Mouse (Mus musculus): ENCODE data around the gene Mgat1. TPM values are rescaled to one million over a fixed set of nuclear protein-coding genes. Genes with fewer than 3 reads are reported as not detected.
"Not testable (repeated sequence)": the region's sequence is repeated elsewhere in the genome, so short reads cannot be mapped to it uniquely, and the experiment has no call there.

The Mgat1 gene
- polyA plus RNA-seq, 1 experiment = 126 TPM

DNA sequence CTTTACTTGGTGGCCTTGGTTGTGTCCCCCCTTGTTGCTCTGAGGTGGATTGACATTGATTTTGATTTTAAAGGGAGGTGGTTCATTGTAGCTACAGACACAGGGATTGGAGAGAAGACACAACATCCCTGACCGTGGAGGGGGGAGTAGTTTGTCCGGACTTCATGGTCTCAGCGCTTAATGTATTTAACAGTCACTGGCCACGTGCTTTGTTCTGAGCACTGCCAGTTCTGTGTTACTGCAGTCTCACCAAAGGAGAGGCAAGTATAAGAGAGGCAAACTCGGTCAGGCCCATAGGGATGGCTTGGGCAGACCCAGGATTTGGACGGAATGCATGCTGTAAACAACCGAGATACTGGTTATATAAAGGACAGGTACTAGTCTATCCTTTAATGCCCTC is 20.1 kb downstream of the Mgat1 start:
- no peak for DNase-seq (ENCODE audit: low read depth)

- DNase-seq (ENCODE audit: low read depth) = no peak
Observed at GRCm38 (mm10) chr11:49264622-49265021, 20.6 kb downstream of the Mgat1 start.

DNA sequence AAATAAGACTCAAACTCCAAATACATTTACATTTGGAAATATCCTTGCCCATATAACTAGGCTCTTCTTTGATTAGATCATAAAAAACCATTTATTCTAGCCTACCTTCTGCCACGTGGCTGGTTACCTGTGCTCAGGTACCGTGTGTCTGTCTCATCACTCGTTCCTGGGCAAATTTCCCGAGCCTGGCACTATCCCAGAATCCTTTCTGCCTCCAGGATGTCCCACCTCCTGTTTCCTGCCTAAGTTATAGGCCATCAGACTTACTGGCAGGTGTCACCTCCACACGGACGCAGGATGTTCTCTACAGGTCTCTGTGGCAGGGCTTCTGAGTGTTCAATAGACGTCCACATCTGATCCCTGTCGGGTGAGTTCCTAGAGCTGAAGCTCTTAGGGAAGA is 21.1 kb downstream of the Mgat1 start:
- DNase-seq (ENCODE audit: low read depth) = no peak

DNA sequence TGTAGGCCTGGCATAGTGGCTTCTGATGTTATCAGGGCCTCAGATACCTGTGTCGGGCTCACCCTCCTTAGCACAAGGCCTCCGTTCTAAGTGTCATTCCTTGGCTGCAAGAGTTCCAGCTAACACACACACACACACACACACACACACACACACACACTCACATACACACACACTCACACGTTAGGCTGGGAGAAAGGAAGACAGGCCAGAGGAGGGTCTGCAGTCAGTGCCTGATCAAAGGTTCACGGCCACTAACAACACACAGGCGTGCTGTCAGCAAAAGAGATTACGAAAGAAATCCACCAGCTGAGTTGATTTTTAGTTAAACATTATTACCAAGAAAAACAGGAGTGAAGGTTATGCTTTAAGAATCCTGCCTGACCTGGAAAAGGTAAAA is 22.7 kb downstream of the Mgat1 start:
- no peak for DNase-seq (ENCODE audit: low read depth)

GRCm38 (mm10) chr11:49267316-49267715 is 23.3 kb downstream of the Mgat1 start:
- no peak for DNase-seq (ENCODE audit: low read depth)

GRCm38 (mm10) chr11:49267970-49268579 is 24.1 kb downstream of the Mgat1 start:
- DNase-seq (ENCODE audit: low read depth) = no peak

DNA sequence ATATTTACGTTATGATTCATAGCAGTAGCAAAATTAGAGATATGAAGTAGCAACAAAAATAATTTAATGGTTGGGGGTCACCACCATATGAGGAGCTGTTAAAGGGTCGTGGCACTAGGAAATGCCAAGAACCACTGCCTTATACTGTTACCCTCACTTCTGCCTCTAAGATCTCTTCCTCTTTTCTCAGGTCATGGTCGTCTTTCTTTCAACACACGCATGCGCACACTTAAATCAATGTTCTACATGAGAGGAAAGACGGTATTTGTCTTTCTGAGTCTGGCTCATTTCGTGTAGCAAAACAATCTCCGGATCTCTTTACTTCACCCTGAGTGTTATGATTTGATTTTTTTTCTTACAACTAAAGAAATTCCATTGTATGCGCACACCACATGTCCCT is 25.8 kb downstream of the Mgat1 start:
- DNase-seq (ENCODE audit: low read depth) = no peak

- no peak for DNase-seq (ENCODE audit: low read depth)
Observed at GRCm38 (mm10) chr11:49270368-49270767, 26.4 kb downstream of the Mgat1 start.

DNA sequence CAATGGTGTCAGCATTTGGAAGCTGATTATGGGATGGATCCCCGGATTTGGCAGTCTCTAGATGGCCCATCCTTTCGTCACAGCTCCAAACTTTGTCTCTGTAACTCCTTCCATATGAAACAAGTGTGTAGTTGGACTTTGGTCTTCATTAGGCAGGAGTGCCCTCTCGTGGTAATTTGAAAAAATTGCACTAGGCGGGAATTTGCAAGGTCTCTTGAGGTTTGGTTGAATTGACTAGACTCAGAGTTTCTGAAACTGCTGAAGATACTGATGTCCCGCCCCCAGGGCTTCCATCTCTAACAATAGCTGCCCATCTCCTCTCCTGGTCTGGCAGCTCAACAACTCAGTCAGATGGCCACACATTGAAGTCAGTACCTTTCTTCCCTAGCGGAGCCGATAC is 27.3 kb downstream of the Mgat1 start:
- no peak for DNase-seq (ENCODE audit: low read depth)

- DNase-seq (ENCODE audit: low read depth) = no peak
Observed at GRCm38 (mm10) chr11:49273834-49274519, 30.0 kb downstream of the Mgat1 start.

- no peak for DNase-seq (ENCODE audit: low read depth)
Observed at GRCm38 (mm10) chr11:49278222-49278621, 34.2 kb downstream of the Mgat1 start, which contains the start of gene Olfr1393. Gene Olfr1393, plus strand, starts transcription at chr11:49278304.

DNA sequence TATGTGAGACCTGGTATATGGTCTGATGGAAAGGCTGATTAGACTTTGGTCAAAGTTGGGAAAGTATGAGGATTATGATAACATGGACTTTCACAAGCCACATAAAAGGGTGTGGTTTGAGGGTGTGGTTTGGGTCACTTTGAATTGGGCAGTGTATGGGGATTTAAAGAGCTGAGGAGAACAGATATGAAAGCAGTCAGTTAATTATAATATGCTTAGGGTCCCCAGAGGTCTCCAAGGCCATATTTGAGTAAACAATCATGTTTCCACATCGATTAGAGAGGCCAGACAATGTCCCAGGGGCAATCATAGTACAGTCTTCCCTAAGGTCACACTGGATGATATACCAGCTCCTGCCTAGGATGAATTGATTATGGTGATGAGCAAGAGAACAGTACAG is 41.0 kb downstream of the Mgat1 start, which contains the start of gene Olfr1392:
Olfr1392 (plus strand) TSS at position 301 of the 400 bp plus-strand sequence.
- DNase-seq (ENCODE audit: low read depth) = not testable (repeated sequence)

DNA sequence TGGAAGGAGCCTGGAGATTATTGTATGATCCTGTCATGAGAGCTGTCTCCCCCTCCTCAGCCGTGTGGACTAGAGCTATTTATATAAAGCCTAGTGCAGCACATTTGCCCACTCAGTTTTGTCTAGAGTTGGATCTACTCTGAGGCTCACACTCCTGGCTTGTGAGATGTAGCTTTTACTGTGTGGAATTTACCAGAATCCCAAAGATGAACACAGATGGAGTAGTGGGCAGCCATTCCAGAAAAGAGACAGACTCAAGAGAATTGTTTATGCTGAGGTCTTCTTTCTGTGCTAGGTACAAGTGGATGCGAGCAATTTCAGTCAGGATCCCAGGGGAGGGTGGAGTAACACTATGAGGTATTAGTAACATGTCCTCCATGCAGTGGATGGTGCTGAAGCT is 43.3 kb downstream of the Mgat1 start:
- no peak for DNase-seq (ENCODE audit: low read depth)

- no peak for DNase-seq (ENCODE audit: low read depth)
Observed at GRCm38 (mm10) chr11:49292777-49293176, 48.8 kb downstream of the Mgat1 start.

DNA sequence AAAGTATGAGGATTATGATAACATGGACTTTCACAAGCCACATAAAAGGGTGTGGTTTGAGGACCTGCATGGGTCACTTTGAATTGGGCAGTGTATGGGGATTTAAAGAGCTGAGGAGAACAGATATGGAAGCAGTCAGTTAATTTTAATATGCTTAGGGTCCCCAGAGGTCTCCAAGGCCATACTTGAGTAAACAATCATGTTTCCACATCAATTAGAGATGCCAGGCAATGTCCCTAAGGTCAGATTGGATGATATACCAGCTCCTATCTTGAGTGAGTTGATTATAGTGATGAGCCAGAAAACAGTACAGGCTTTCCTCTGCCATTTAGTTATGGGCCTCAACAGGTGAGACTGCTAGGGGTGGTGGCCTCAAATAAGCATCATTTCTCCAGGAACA is 60.5 kb downstream of the Mgat1 start, which contains the start of gene Olfr10:
Olfr10 (plus strand) TSS at position 301 of the 400 bp plus-strand sequence.
- no peak for DNase-seq (ENCODE audit: low read depth)

GRCm38 (mm10) chr11:49308547-49308946 is 64.6 kb downstream of the Mgat1 start:
- DNase-seq (ENCODE audit: low read depth) = not testable (repeated sequence)

Other genes with a start within 250 kb of the Mgat1 start
- gene 9930111J21Rik2, start 192.9 kb upstream of the Mgat1 start, polyA plus RNA-seq (2012; rRNA removed) = 1.9 and 2.1 TPM in 2 replicates
- 3.8 and 6.6 TPM in 2 replicates for gene Tgtp2, start 180.0 kb upstream of the Mgat1 start, polyA plus RNA-seq (2012; rRNA removed)
- gene Ifi47, start 167.6 kb upstream of the Mgat1 start, polyA plus RNA-seq (2012; rRNA removed) = 3.7 and 4.8 TPM in 2 replicates
- gene Olfr1396, start 129.3 kb upstream of the Mgat1 start, polyA plus RNA-seq (2012; rRNA removed) = 0.27 and 0.38 TPM in 2 replicates
- gene Olfr1395, start 101.9 kb upstream of the Mgat1 start, polyA plus RNA-seq (2012; rRNA removed) = 0.12 TPM in 1 of 2 replicates, not detected in the other
- not detected in 2 replicates for gene Olfr1394, start 89.8 kb upstream of the Mgat1 start, polyA plus RNA-seq (2012; rRNA removed)
- 14.9 and 19.2 TPM in 2 replicates for gene Btnl9, start 57.0 kb upstream of the Mgat1 start, polyA plus RNA-seq (2012; rRNA removed)
- gene Zfp62, start 40.9 kb upstream of the Mgat1 start, polyA plus RNA-seq (2012; rRNA removed) = 3.0 and 3.4 TPM in 2 replicates
- gene Olfr1393, start 34.1 kb downstream of the Mgat1 start, polyA plus RNA-seq (2012; rRNA removed) = 0.09 and 0.11 TPM in 2 replicates
- gene Olfr1392, start 41.1 kb downstream of the Mgat1 start, polyA plus RNA-seq (2012; rRNA removed) = 0.04 and 0.05 TPM in 2 replicates
- gene Olfr10, start 60.5 kb downstream of the Mgat1 start, polyA plus RNA-seq (2012; rRNA removed) = not detected in 2 replicates
- gene Olfr1391, start 78.6 kb downstream of the Mgat1 start, polyA plus RNA-seq (2012; rRNA removed) = not detected in 2 replicates
- not detected in 2 replicates for gene Olfr1390, start 91.0 kb downstream of the Mgat1 start, polyA plus RNA-seq (2012; rRNA removed)
- gene Olfr1389, start 178.9 kb downstream of the Mgat1 start, polyA plus RNA-seq (2012; rRNA removed) = not detected in 2 replicates
- gene Olfr1388, start 192.4 kb downstream of the Mgat1 start, polyA plus RNA-seq (2012; rRNA removed) = 0.63 and 1.9 TPM in 2 replicates
- not detected in 2 replicates for gene Olfr1387, start 211.2 kb downstream of the Mgat1 start, polyA plus RNA-seq (2012; rRNA removed)
- not detected in 2 replicates for gene Olfr1386, start 220.9 kb downstream of the Mgat1 start, polyA plus RNA-seq (2012; rRNA removed)
- not detected in 2 replicates for gene Olfr1385, start 244.9 kb downstream of the Mgat1 start, polyA plus RNA-seq (2012; rRNA removed)